Mouse (Mus musculus): Measurements from ENCODE around the gene Atg5. TPM values are rescaled to one million over a fixed set of nuclear protein-coding genes. Genes with fewer than 3 reads are reported as not detected.

Gene Atg5
- polyA plus RNA-seq, 1 experiment, result 2.0 TPM

GRCm38 (mm10) chr10:44388706-44389233, 120.6 kb downstream of the Atg5 start:
- Histone ChIP-seq H3K27me3 (ENCODE audit: control insufficient read depth, insufficient read depth, low read length) (no peaks in the 10 kb centered on the region), H3K4me1 (ENCODE audit: control insufficient read depth, insufficient read depth, low read length) (no peaks in the 10 kb centered on the region), H3K27ac (ENCODE audit: control insufficient read depth, insufficient read depth, low read depth, low read length) (no peak overlapping the region), H3K4me3 (ENCODE audit: control insufficient read depth, low read depth, low read length) (no peak overlapping the region), H3K36me3 (ENCODE audit: control insufficient read depth, insufficient read depth, low read length) (no peaks in the 10 kb centered on the region)
- TF ChIP-seq POLR2A (IDR thresholded peaks at IDR 0.05; ENCODE audit: control insufficient read depth, low read depth, low read length), result no peak
- no peak for TF ChIP-seq CTCF (IDR thresholded peaks at IDR 0.05; ENCODE audit: control insufficient read depth, insufficient read depth, insufficient replicate concordance, low read depth, low read length)

DNA sequence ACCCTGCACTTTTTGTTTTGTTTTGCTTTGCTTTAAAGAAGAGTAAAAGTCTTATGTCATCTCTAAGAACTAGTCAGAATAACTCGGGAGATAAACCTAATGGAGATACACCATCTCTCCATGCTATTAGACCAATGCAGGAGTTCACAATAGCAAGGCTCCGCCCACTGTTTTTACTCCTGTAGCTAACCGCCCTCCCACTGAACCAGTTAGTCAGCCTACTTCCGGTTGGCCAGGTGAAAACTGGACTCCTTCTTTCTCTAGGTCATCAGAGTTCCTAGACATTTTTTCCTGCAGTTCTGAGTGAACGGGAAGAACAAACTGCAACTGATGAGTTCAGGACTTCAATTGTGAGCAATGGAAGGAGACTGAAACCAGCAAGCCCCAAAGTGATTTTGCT, 122.1 kb downstream of the Atg5 start:
- no peak overlapping the region for H3K4me3 ChIP-seq (ENCODE audit: control insufficient read depth, low read depth, low read length)
- no peaks in the 10 kb centered on the region for H3K27me3 ChIP-seq (ENCODE audit: control insufficient read depth, insufficient read depth, low read length)
- TF ChIP-seq POLR2A (IDR thresholded peaks at IDR 0.05; ENCODE audit: control insufficient read depth, low read depth, low read length), result no peak
- TF ChIP-seq CTCF (IDR thresholded peaks at IDR 0.05; ENCODE audit: control insufficient read depth, insufficient read depth, insufficient replicate concordance, low read depth, low read length), result no peak
- no peaks in the 10 kb centered on the region for H3K4me1 ChIP-seq (ENCODE audit: control insufficient read depth, insufficient read depth, low read length)
- H3K36me3 ChIP-seq (ENCODE audit: control insufficient read depth, insufficient read depth, low read length), result no peaks in the 10 kb centered on the region
- no peak overlapping the region for H3K27ac ChIP-seq (ENCODE audit: control insufficient read depth, insufficient read depth, low read depth, low read length)

- H3K27ac ChIP-seq (ENCODE audit: control insufficient read depth, insufficient read depth, low read depth, low read length), result no peak overlapping the region
Measured at GRCm38 (mm10) chr10:44391509-44392290, 123.5 kb downstream of the Atg5 start.

GRCm38 (mm10) chr10:44392855-44393254, 124.7 kb downstream of the Atg5 start:
- no peak overlapping the region for H3K27ac ChIP-seq (ENCODE audit: control insufficient read depth, insufficient read depth, low read depth, low read length)
- no peaks in the 10 kb centered on the region for H3K4me1 ChIP-seq (ENCODE audit: control insufficient read depth, insufficient read depth, low read length)
- no peak overlapping the region for H3K4me3 ChIP-seq (ENCODE audit: control insufficient read depth, low read depth, low read length)
- no peaks in the 10 kb centered on the region for H3K27me3 ChIP-seq (ENCODE audit: control insufficient read depth, insufficient read depth, low read length)
- TF ChIP-seq CTCF (IDR thresholded peaks at IDR 0.05; ENCODE audit: control insufficient read depth, insufficient read depth, insufficient replicate concordance, low read depth, low read length) (no peak), POLR2A (IDR thresholded peaks at IDR 0.05; ENCODE audit: control insufficient read depth, low read depth, low read length) (no peak)
- H3K36me3 ChIP-seq (ENCODE audit: control insufficient read depth, insufficient read depth, low read length), result no peaks in the 10 kb centered on the region

More at GRCm38 (mm10) chr10:44391509-44392290, 123.5 kb downstream of the Atg5 start:
- Histone ChIP-seq H3K27me3 (ENCODE audit: control insufficient read depth, insufficient read depth, low read length) (no peaks in the 10 kb centered on the region), H3K36me3 (ENCODE audit: control insufficient read depth, insufficient read depth, low read length) (no peaks in the 10 kb centered on the region), H3K4me3 (ENCODE audit: control insufficient read depth, low read depth, low read length) (no peak overlapping the region), H3K4me1 (ENCODE audit: control insufficient read depth, insufficient read depth, low read length) (no peaks in the 10 kb centered on the region)
- TF ChIP-seq POLR2A (IDR thresholded peaks at IDR 0.05; ENCODE audit: control insufficient read depth, low read depth, low read length) (no peak), CTCF (IDR thresholded peaks at IDR 0.05; ENCODE audit: control insufficient read depth, insufficient read depth, insufficient replicate concordance, low read depth, low read length) (no peak)

- no peak overlapping the region for H3K27ac ChIP-seq (ENCODE audit: control insufficient read depth, insufficient read depth, low read depth, low read length)
- TF ChIP-seq POLR2A (IDR thresholded peaks at IDR 0.05; ENCODE audit: control insufficient read depth, low read depth, low read length) (no peak), CTCF (IDR thresholded peaks at IDR 0.05; ENCODE audit: control insufficient read depth, insufficient read depth, insufficient replicate concordance, low read depth, low read length) (no peak)
- no peaks in the 10 kb centered on the region for H3K36me3 ChIP-seq (ENCODE audit: control insufficient read depth, insufficient read depth, low read length)
- no peaks in the 10 kb centered on the region for H3K4me1 ChIP-seq (ENCODE audit: control insufficient read depth, insufficient read depth, low read length)
- H3K4me3 ChIP-seq (ENCODE audit: control insufficient read depth, low read depth, low read length), result no peak overlapping the region
- no peaks in the 10 kb centered on the region for H3K27me3 ChIP-seq (ENCODE audit: control insufficient read depth, insufficient read depth, low read length)
Measured at GRCm38 (mm10) chr10:44400119-44400518, 132.0 kb downstream of the Atg5 start.

DNA sequence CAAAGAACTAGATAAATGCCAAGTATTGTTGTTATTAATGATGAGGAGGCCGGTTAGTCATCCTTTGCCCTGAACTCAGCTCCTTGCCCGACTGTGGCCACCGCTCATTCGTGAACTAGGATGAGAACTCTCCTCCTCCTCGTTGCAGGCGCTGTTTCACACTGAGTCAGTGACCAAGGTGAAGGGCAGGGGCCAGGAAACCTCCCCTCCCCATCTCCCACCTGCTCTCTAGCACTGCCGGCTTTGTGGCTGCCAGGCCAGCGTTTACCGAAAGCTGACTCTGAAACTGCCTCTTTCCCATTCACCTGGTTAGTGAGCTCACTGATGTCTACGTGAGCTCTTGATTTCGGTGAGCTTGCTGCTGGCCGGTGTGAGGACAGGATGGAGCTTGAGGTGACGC, 132.4 kb downstream of the Atg5 start:
- Histone ChIP-seq H3K27me3 (ENCODE audit: control insufficient read depth, insufficient read depth, low read length) (no peaks in the 10 kb centered on the region), H3K27ac (ENCODE audit: control insufficient read depth, insufficient read depth, low read depth, low read length) (no peak overlapping the region), H3K4me1 (ENCODE audit: control insufficient read depth, insufficient read depth, low read length) (no peaks in the 10 kb centered on the region), H3K4me3 (ENCODE audit: control insufficient read depth, low read depth, low read length) (no peak overlapping the region), H3K36me3 (ENCODE audit: control insufficient read depth, insufficient read depth, low read length) (no peaks in the 10 kb centered on the region)
- TF ChIP-seq POLR2A (IDR thresholded peaks at IDR 0.05; ENCODE audit: control insufficient read depth, low read depth, low read length) (no peak), CTCF (IDR thresholded peaks at IDR 0.05; ENCODE audit: control insufficient read depth, insufficient read depth, insufficient replicate concordance, low read depth, low read length) (no peak)

GRCm38 (mm10) chr10:44401600-44401999, 133.4 kb downstream of the Atg5 start:
- TF ChIP-seq CTCF (IDR thresholded peaks at IDR 0.05; ENCODE audit: control insufficient read depth, insufficient read depth, insufficient replicate concordance, low read depth, low read length) (no peak), POLR2A (IDR thresholded peaks at IDR 0.05; ENCODE audit: control insufficient read depth, low read depth, low read length) (no peak)
- Histone ChIP-seq H3K4me1 (ENCODE audit: control insufficient read depth, insufficient read depth, low read length) (no peaks in the 10 kb centered on the region), H3K27ac (ENCODE audit: control insufficient read depth, insufficient read depth, low read depth, low read length) (no peak overlapping the region), H3K36me3 (ENCODE audit: control insufficient read depth, insufficient read depth, low read length) (no peaks in the 10 kb centered on the region), H3K4me3 (ENCODE audit: control insufficient read depth, low read depth, low read length) (no peak overlapping the region), H3K27me3 (ENCODE audit: control insufficient read depth, insufficient read depth, low read length) (no peaks in the 10 kb centered on the region)

All from testis, adult 2 months (tissue).